In genomic region chrX:134586447-134586846, GRCm38 (mm10) we compare ENCODE assay signal across 8 mouse cellular contexts. TPM values are rescaled to one million over a fixed set of nuclear protein-coding genes. Genes with fewer than 3 reads are reported as not detected.
A peak's percentile ranks its signal among the peaks of the same experiment; 100 is the strongest.
DNase-seq lines count a peak whose midpoint lies in the region; ATAC-seq and TF ChIP-seq lines count a peak whose summit lies in the region.

No protein-coding gene starts in this region.

- H3K4me3 ChIP-seq in layer of hippocampus, adult 2 months = peak overlapping the region; percentile 60
- peak overlapping the region; percentile 51 for H3K4me3 ChIP-seq in embryonic facial prominence, embryonic 12.5 days
- peak overlapping the region; percentile 43 for H3K4me3 ChIP-seq in intestine, embryonic 15.5 days (replicated peaks)
- H3K4me3 ChIP-seq in myocyte = peak overlapping the region; percentile 65

- H3K4me2 ChIP-seq in embryonic facial prominence, embryonic 12.5 days (replicated peaks) = peak overlapping the region; percentile 53
- H3K4me2 ChIP-seq in intestine, embryonic 15.5 days (replicated peaks) = peak overlapping the region; percentile 51
- peak overlapping the region; percentile 81 for H3K4me2 ChIP-seq in myocyte (ENCODE audit: low read depth)

- TF ChIP-seq POLR2A in myocyte (IDR thresholded peaks at IDR 0.05; ENCODE audit: insufficient read length, low read depth) = no peak

- H3ac ChIP-seq in myocyte (ENCODE audit: control insufficient read depth, insufficient read length) = peak overlapping the region; percentile 30

- peak overlapping the region; percentile 85; the same call in 1 of the 2 replicates for H3K27ac ChIP-seq in layer of hippocampus, adult 2 months
- H3K27ac ChIP-seq in embryonic facial prominence, embryonic 12.5 days = no peak overlapping the region
- H3K27ac ChIP-seq in intestine, embryonic 15.5 days = no peak overlapping the region

- H3K79me2 ChIP-seq in myocyte (ENCODE audit: control insufficient read depth, insufficient read depth) = peaks cover 19% of the 10 kb centered on the region

- peaks cover 9% of the 10 kb centered on the region; the same call in 1 of the 2 replicates for H3K36me3 ChIP-seq in embryonic facial prominence, embryonic 12.5 days
- 0 out of 2 replicates have a peak, but pooled peaks cover 3% of the 10 kb centered on the region for H3K36me3 ChIP-seq in intestine, embryonic 15.5 days
- H3K36me3 ChIP-seq in myocyte (ENCODE audit: control insufficient read depth, insufficient read depth) = peaks cover 7% of the 10 kb centered on the region

- DNase-seq in layer of hippocampus, adult 2 months (ENCODE audit: low spot score in 2 of 2) = no peak
- no peak for DNase-seq in layer of hippocampus, adult 8-10 months (ENCODE audit: low spot score in 2 of 2)
- DNase-seq in right cerebral cortex, postnatal 14 days = no peak
- no peak for DNase-seq in left cerebral cortex, adult 11 months (ENCODE audit: low spot score)
- DNase-seq in thymus, postnatal 10 days (ENCODE audit: low spot score in 2 of 2) = no peak

- H3K27me3 ChIP-seq in embryonic facial prominence, embryonic 12.5 days = no peaks in the 10 kb centered on the region
- no peaks in the 10 kb centered on the region for H3K27me3 ChIP-seq in intestine, embryonic 15.5 days (replicated peaks)
- H3K27me3 ChIP-seq in myocyte (ENCODE audit: control insufficient read depth, insufficient read depth, insufficient read length) = no peaks in the 10 kb centered on the region

- H3K9ac ChIP-seq in embryonic facial prominence, embryonic 12.5 days = peak overlapping the region; percentile 74
- peak overlapping the region; percentile 53 for H3K9ac ChIP-seq in intestine, embryonic 15.5 days

- no peak for TF ChIP-seq CTCF in layer of hippocampus, adult 2 months (conservative IDR thresholded peaks at IDR 0.05)

- WGBS in embryonic facial prominence, embryonic 12.5 days = 30% methylated on average over 8 of the region's 8 CpGs
- WGBS in intestine, embryonic 15.5 days = 37% methylated on average over 8 of the region's 8 CpGs

- no peaks in the 10 kb centered on the region for H3K9me3 ChIP-seq in embryonic facial prominence, embryonic 12.5 days
- no peaks in the 10 kb centered on the region for H3K9me3 ChIP-seq in intestine, embryonic 15.5 days

- no peaks in the 10 kb centered on the region for H3K4me1 ChIP-seq in embryonic facial prominence, embryonic 12.5 days
- no peaks in the 10 kb centered on the region for H3K4me1 ChIP-seq in intestine, embryonic 15.5 days (replicated peaks)

- no peak for ATAC-seq in embryonic facial prominence, embryonic 12.5 days (ENCODE audit: insufficient number of reproducible peaks, insufficient read depth, low FRiP score, low TSS enrichment)
- no peak for ATAC-seq in intestine, embryonic 15.5 days

TF ChIP-seq in myocyte, 11 proteins besides CTCF, POLR2A, EP300 and RAD21:
- TF ChIP-seq POLR2AphosphoS2 (IDR thresholded peaks at IDR 0.05; ENCODE audit: insufficient read length, low read depth) (no peak), MYOG (IDR thresholded peaks at IDR 0.05; ENCODE audit: control insufficient read depth in 1 of 3, insufficient read depth in 1 of 3, insufficient read length in 2 of 3, low read depth in 2 of 3) (no peak), USF1 (IDR thresholded peaks at IDR 0.05; ENCODE audit: low read depth) (no peak), REST (IDR thresholded peaks at IDR 0.05; ENCODE audit: insufficient read depth, insufficient read length) (no peak)

RNA-seq across cellular contexts. Expression of gene Rpl36a, which starts 1.0 kb away (rescaled TPM):
- total RNA-seq in layer of hippocampus, adult 2 months (2021) = 100 to 1,000 TPM; 122 to 137 TPM
- total RNA-seq in layer of hippocampus, adult 8-10 months (2022) = 100 to 1,000 TPM in 3 of 4 experiments, 10 to 100 TPM in 1; 97.1 to 183 (median 148) TPM
- polyA plus RNA-seq in embryonic facial prominence, embryonic 12.5 days (2016; fragmentation: Nextera tagmentation; extraction: Ambion mirVana) = 353 and 360 TPM in 2 replicates
- polyA plus RNA-seq in intestine, embryonic 15.5 days (2015; fragmentation: Nextera tagmentation; extraction: Ambion mirVana) = 445 and 494 TPM in 2 replicates
- polyA plus RNA-seq in myocyte (2012; fragmentation: generic; extraction: Trizol) = 1,272 TPM

RNA-seq across cellular contexts. Expression of gene Btk, which starts 3.1 kb away (rescaled TPM):
- 1 to 10 TPM in 1 of 2 experiments, under 1 TPM in 1; 0.66 to 1.2 TPM for total RNA-seq in layer of hippocampus, adult 2 months (2021)
- 1 to 10 TPM in 3 of 4 experiments, under 1 TPM in 1; 0.71 to 4.0 (median 2.8) TPM for total RNA-seq in layer of hippocampus, adult 8-10 months (2022)
- polyA plus RNA-seq in embryonic facial prominence, embryonic 12.5 days (2016; fragmentation: Nextera tagmentation; extraction: Ambion mirVana) = 0.96 and 1.8 TPM in 2 replicates
- polyA plus RNA-seq in intestine, embryonic 15.5 days (2015; fragmentation: Nextera tagmentation; extraction: Ambion mirVana) = 1.5 and 1.6 TPM in 2 replicates
- not detected for polyA plus RNA-seq in myocyte (2012; fragmentation: generic; extraction: Trizol)

RNA-seq across cellular contexts. Expression of gene Gla, which starts 14.5 kb away (rescaled TPM):
- total RNA-seq in layer of hippocampus, adult 2 months (2021) = 10 to 100 TPM in 1 of 2 experiments, 1 to 10 TPM in 1; 7.3 to 10.5 TPM
- 10 to 100 TPM in 2 of 4 experiments, 1 to 10 TPM in 2; 8.5 to 12.2 (median 10.2) TPM for total RNA-seq in layer of hippocampus, adult 8-10 months (2022)
- 4.7 and 4.8 TPM in 2 replicates for polyA plus RNA-seq in embryonic facial prominence, embryonic 12.5 days (2016; fragmentation: Nextera tagmentation; extraction: Ambion mirVana)
- polyA plus RNA-seq in intestine, embryonic 15.5 days (2015; fragmentation: Nextera tagmentation; extraction: Ambion mirVana) = 8.0 and 10.9 TPM in 2 replicates
- 6.2 TPM for polyA plus RNA-seq in myocyte (2012; fragmentation: generic; extraction: Trizol)

RNA-seq across cellular contexts. Expression of gene Hnrnph2, which starts 14.5 kb away (rescaled TPM):
- total RNA-seq in layer of hippocampus, adult 2 months (2021) = 100 to 1,000 TPM; 152 to 157 TPM
- total RNA-seq in layer of hippocampus, adult 8-10 months (2022) = 100 to 1,000 TPM; 149 to 162 (median 155) TPM
- 160 and 174 TPM in 2 replicates for polyA plus RNA-seq in embryonic facial prominence, embryonic 12.5 days (2016; fragmentation: Nextera tagmentation; extraction: Ambion mirVana)
- polyA plus RNA-seq in intestine, embryonic 15.5 days (2015; fragmentation: Nextera tagmentation; extraction: Ambion mirVana) = 126 and 137 TPM in 2 replicates
- polyA plus RNA-seq in myocyte (2012; fragmentation: generic; extraction: Trizol) = 24.6 TPM

RNA-seq across cellular contexts. Expression of gene Timm8a1, which starts 44.8 kb away (rescaled TPM):
- 10 to 100 TPM; 15.7 to 18.3 TPM for total RNA-seq in layer of hippocampus, adult 2 months (2021)
- 10 to 100 TPM; 13.6 to 18.8 (median 15.8) TPM for total RNA-seq in layer of hippocampus, adult 8-10 months (2022)
- 63.8 and 65.0 TPM in 2 replicates for polyA plus RNA-seq in embryonic facial prominence, embryonic 12.5 days (2016; fragmentation: Nextera tagmentation; extraction: Ambion mirVana)
- polyA plus RNA-seq in intestine, embryonic 15.5 days (2015; fragmentation: Nextera tagmentation; extraction: Ambion mirVana) = 136 and 147 TPM in 2 replicates
- polyA plus RNA-seq in myocyte (2012; fragmentation: generic; extraction: Trizol) = 24.1 TPM
